Mouse (Mus musculus) ES-E14 (cell line): ENCODE data around the gene Mindy2. TPM values are rescaled to one million over a fixed set of nuclear protein-coding genes. Genes with fewer than 3 reads are reported as not detected.
A peak's percentile ranks its signal among the peaks of the same experiment; 100 is the strongest.

Experiments
- DNase-seq: peaks from one replicate; pipeline ENCODE4 v3.0.0-alpha.2; 2013; ENCODE audit warnings: low read depth, low spot score
- H3K27ac ChIP-seq: 2 replicates; pipeline ENCODE4 v1.5.1; 2012; ENCODE audit warnings: low read depth, mild to moderate bottlenecking, low read length, moderate library complexity, mixed read lengths; ENCODE audit not compliant: poor library complexity, insufficient read depth, severe bottlenecking
- H3K36me3 ChIP-seq: 2 replicates; pipeline ENCODE4 v1.6.1; 2012; ENCODE audit warnings: mild to moderate bottlenecking, low read length, moderate library complexity, mixed read lengths; ENCODE audit not compliant: control insufficient read depth, poor library complexity, insufficient read depth, severe bottlenecking
- H3K4me1 ChIP-seq, 2 experiments: fragments of 150-350 bp in 1 of 2; sonication (generic) in 1 of 2; 2 replicates each; pipeline ENCODE4 v1.6.1; 2012; ENCODE audit warnings: low read length in 2 of 2, mild to moderate bottlenecking in 1 of 2, mixed read lengths in 1 of 2; ENCODE audit not compliant: control insufficient read depth in 2 of 2, insufficient read depth in 2 of 2, poor library complexity in 1 of 2
- H3K4me3 ChIP-seq, 2 experiments: fragments of 150-350 bp in 1 of 2; sonication (generic) in 1 of 2; 2 replicates each; pipeline ENCODE4 v1.5.1; 2012; ENCODE audit warnings: low read length in 2 of 2, low read depth in 1 of 2, mild to moderate bottlenecking in 1 of 2, mixed read lengths in 1 of 2; ENCODE audit not compliant: insufficient read depth in 1 of 2, poor library complexity in 1 of 2, severe bottlenecking in 1 of 2
- H3K9ac ChIP-seq: 2 replicates; pipeline ENCODE4 v1.6.1; 2012; ENCODE audit warnings: low read depth, mild to moderate bottlenecking, low read length, mixed read lengths; ENCODE audit not compliant: poor library complexity, insufficient read depth, severe bottlenecking
- H3K9me3 ChIP-seq: fragments of 150-350 bp; sonication (generic); 2 replicates; pipeline ENCODE4 v1.6.1; 2012; ENCODE audit warnings: low read depth, mild to moderate bottlenecking, low read length; ENCODE audit not compliant: control insufficient read depth, insufficient read depth
- CHD2 ChIP-seq: IDR thresholded peaks from 2 replicates; pipeline ENCODE4 v1.6.1; 2014; ENCODE audit warnings: mild to moderate bottlenecking, low read depth, low read length, inconsistent platforms
- HCFC1 ChIP-seq: IDR thresholded peaks from 2 replicates; pipeline ENCODE4 v1.6.1; 2012; ENCODE audit warnings: low read length, inconsistent platforms, borderline replicate concordance; ENCODE audit not compliant: insufficient read depth
- MAFK ChIP-seq: IDR thresholded peaks from 2 replicates; pipeline ENCODE4 v1.6.1; 2014; ENCODE audit warnings: mild to moderate bottlenecking, low read depth, low read length, inconsistent platforms; ENCODE audit not compliant: insufficient read depth
- ZC3H11A ChIP-seq: IDR thresholded peaks from 2 replicates; pipeline ENCODE4 v1.6.1; 2012; ENCODE audit warnings: low read depth, mild to moderate bottlenecking, inconsistent platforms, low read length, borderline replicate concordance
- ZNF384 ChIP-seq: IDR thresholded peaks from 2 replicates; pipeline ENCODE4 v1.6.1; 2012; ENCODE audit warnings: low read depth, low read length, inconsistent platforms
- in situ Hi-C, 2 experiments: fragments of 600-800 bp; cut with MboI; formaldehyde crosslinking; loops; one replicate each; pipeline ENCODE4 v1.15.1; 2025; ENCODE audit warnings: low sequenced_read_pairs in 2 of 2, inconsistent platforms in 1 of 2; ENCODE audit not compliant: unreplicated experiment in 2 of 2
- total RNA-seq: library from RNA; depleted of rRNA; stranded (reverse); fragments of 300-350 nt; gene quantifications from 2 replicates; pipeline ENCODE4 v1.2.3, GENCODE M21; 2012; rRNA removed

Gene Mindy2
- 0.98 and 1.2 TPM in 2 replicates for total RNA-seq

GRCm38 (mm10) chr9:70657013-70657967 lies at the start of gene Mindy2:
Mindy2 (minus strand) TSS chr9:70657174.
- Histone ChIP-seq H3K9ac (peak within 1 kb of the TSS; percentile 65), H3K4me3 (peak within 1 kb of the TSS; percentile 85 to 88), H3K36me3 (no peaks in the 10 kb centered on the region), H3K27ac (no peak within 1 kb of the TSS), H3K9me3 (no peaks in the 10 kb centered on the region), H3K4me1 (0 out of 4 replicates have a peak, but pooled peaks cover 0 to 2% of the 10 kb centered on the region in 2 experiments)
- TF ChIP-seq ZNF384 (peak; percentile 80), ZC3H11A (no peak)
- in situ Hi-C loops: loop anchor here in 1 of 2 experiments (25.0 kb wide), 1 partner anchor 430 kb away; no protein-coding TSS in a partner anchor
- DNase-seq: peak; percentile 88

- H3K36me3 ChIP-seq: no peaks in the 10 kb centered on the region
- no peak overlapping the region for H3K27ac ChIP-seq
- no peak overlapping the region for H3K9ac ChIP-seq
- no peaks in the 10 kb centered on the region for H3K9me3 ChIP-seq
- H3K4me3 ChIP-seq: no peak overlapping the region
- in situ Hi-C loops: no loop called here
- H3K4me1 ChIP-seq: no peaks in the 10 kb centered on the region
- no peak for DNase-seq
- TF ChIP-seq CHD2: no peak
- no peak for TF ChIP-seq HCFC1
- no peak for TF ChIP-seq ZNF384
- no peak for TF ChIP-seq ZC3H11A
- TF ChIP-seq MAFK: no peak
Measured at GRCm38 (mm10) chr9:70706444-70706843, 49.5 kb upstream of the Mindy2 start.

GRCm38 (mm10) chr9:70703597-70704203 lies 46.7 kb upstream of the Mindy2 start:
- TF ChIP-seq CHD2: no peak
- no peak for TF ChIP-seq ZNF384
- TF ChIP-seq ZC3H11A: no peak
- no peak for TF ChIP-seq MAFK
- TF ChIP-seq HCFC1: no peak
- no peak for DNase-seq
- no peak overlapping the region for H3K9ac ChIP-seq
- no peaks in the 10 kb centered on the region for H3K4me1 ChIP-seq
- no peak overlapping the region for H3K4me3 ChIP-seq
- H3K9me3 ChIP-seq: no peaks in the 10 kb centered on the region
- H3K36me3 ChIP-seq: no peaks in the 10 kb centered on the region
- in situ Hi-C loops: no loop called here
- H3K27ac ChIP-seq: no peak overlapping the region

GRCm38 (mm10) chr9:70698090-70698489 lies 41.1 kb upstream of the Mindy2 start:
- no peak for TF ChIP-seq CHD2
- no peaks in the 10 kb centered on the region for H3K9me3 ChIP-seq
- H3K27ac ChIP-seq: no peak overlapping the region
- no peaks in the 10 kb centered on the region for H3K36me3 ChIP-seq
- no peak overlapping the region for H3K9ac ChIP-seq
- H3K4me1 ChIP-seq: no peaks in the 10 kb centered on the region
- H3K4me3 ChIP-seq: no peak overlapping the region
- DNase-seq: no peak
- in situ Hi-C loops: no loop called here

- DNase-seq: no peak
- no peak for TF ChIP-seq MAFK
- TF ChIP-seq CHD2: no peak
- TF ChIP-seq ZC3H11A: no peak
- no peak for TF ChIP-seq HCFC1
- no peak for TF ChIP-seq ZNF384
- Histone ChIP-seq H3K4me1 (no peaks in the 10 kb centered on the region), H3K36me3 (no peaks in the 10 kb centered on the region), H3K27ac (no peak overlapping the region), H3K9me3 (no peaks in the 10 kb centered on the region), H3K9ac (no peak overlapping the region), H3K4me3 (no peak overlapping the region)
- in situ Hi-C loops: no loop called here
Measured at GRCm38 (mm10) chr9:70695723-70696122, 38.7 kb upstream of the Mindy2 start.
